Mouse (Mus musculus): ENCODE measurements around the gene Bcl2l10. TPM values are rescaled to one million over a fixed set of nuclear protein-coding genes. Genes with fewer than 3 reads are reported as not detected.

Bcl2l10 gene
- polyA plus RNA-seq (2014; fragmentation: Nextera tagmentation; extraction: Ambion mirVana) = not detected in 2 replicates

DNA sequence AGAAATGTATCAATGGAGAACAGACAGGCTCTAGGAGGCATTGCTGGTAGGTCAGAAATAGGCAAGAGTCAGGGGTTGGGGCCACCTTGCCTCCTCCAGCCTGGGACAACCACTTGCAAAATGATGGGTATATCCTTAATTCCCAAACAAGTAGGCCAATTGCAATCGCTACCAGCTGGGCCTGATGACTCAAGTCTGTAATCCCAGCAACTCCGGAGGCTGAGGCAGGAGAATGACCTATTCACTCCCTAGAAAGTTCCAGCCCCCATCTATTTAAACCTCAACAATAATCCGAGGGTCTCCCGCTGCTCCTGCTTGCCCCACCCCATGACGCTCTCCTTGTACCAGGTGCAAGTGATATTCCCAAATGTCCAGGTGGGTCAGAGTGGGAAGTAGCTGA lies at the start of gene Bcl2l10:
Bcl2l10 (plus strand) TSS at position 301 of the 400 bp plus-strand sequence.
- 89% methylated on average over 5 of the region's 5 CpGs for WGBS
- Histone ChIP-seq H3K4me2 (ENCODE audit: low read length) (no peak within 1 kb of the TSS), H3K27me3 (ENCODE audit: control insufficient read depth, insufficient read depth, low read length) (no peaks in the 10 kb centered on the region), H3K27ac (replicated peaks in 1 of 2; ENCODE audit: control insufficient read depth in 1 of 2, insufficient read depth in 1 of 2, low read depth in 2 of 2, low read length in 2 of 2) (no peak within 1 kb of the TSS), H3K4me1 (ENCODE audit: control insufficient read depth in 2 of 2, insufficient read depth in 2 of 2, low read length in 2 of 2) (peaks cover 3 to 11% of the 10 kb centered on the region in 2 experiments; a peak in 3 of 4 replicates), H3K4me3 (ENCODE audit: control insufficient read depth in 1 of 2, insufficient read depth in 1 of 2, low read depth in 1 of 2, low read length in 2 of 2) (no peak within 1 kb of the TSS), H3K36me3 (ENCODE audit: control insufficient read depth, insufficient read depth, low read length) (peaks cover 50% of the 10 kb centered on the region), H3K9me3 (ENCODE audit: control insufficient read depth, low read length) (no peaks in the 10 kb centered on the region), H3K9ac (ENCODE audit: low read length) (no peak within 1 kb of the TSS)
- no peak for ATAC-seq (ENCODE audit: insufficient number of reproducible peaks, insufficient read depth, low FRiP score, low read depth)

DNA sequence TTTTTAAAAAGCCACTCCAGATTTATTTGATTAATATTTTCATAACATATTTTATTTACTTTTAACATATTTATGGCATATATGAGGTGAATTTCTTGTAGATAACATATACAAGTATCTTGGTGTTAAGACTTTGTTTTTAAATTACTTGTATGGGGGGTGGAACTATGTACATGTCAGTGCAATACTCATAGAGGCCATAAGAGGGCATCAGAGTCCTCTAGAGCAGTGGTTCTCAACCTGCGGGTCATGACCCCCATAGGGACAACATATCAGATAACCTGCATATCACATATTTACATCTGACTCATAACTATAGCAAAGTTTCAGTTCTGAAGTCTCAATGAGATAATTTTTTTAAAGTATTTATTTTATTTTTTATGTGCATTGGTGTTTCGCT lies 48.2 kb upstream of the Bcl2l10 start:
- Histone ChIP-seq H3K27me3 (ENCODE audit: control insufficient read depth, insufficient read depth, low read length) (no peaks in the 10 kb centered on the region), H3K9ac (ENCODE audit: low read length) (no peak overlapping the region), H3K4me3 (ENCODE audit: control insufficient read depth in 1 of 2, insufficient read depth in 1 of 2, low read depth in 1 of 2, low read length in 2 of 2) (no peak overlapping the region), H3K27ac (replicated peaks in 1 of 2; ENCODE audit: control insufficient read depth in 1 of 2, insufficient read depth in 1 of 2, low read depth in 2 of 2, low read length in 2 of 2) (no peak overlapping the region), H3K9me3 (ENCODE audit: control insufficient read depth, low read length) (no peaks in the 10 kb centered on the region), H3K36me3 (ENCODE audit: control insufficient read depth, insufficient read depth, low read length) (no peaks in the 10 kb centered on the region), H3K4me2 (ENCODE audit: low read length) (no peak overlapping the region), H3K4me1 (ENCODE audit: control insufficient read depth in 2 of 2, insufficient read depth in 2 of 2, low read length in 2 of 2) (peaks cover 4 to 5% of the 10 kb centered on the region in 2 experiments; a peak in 2 of 4 replicates)
- 76% methylated on average over 2 of the region's 2 CpGs for WGBS
- no peak for ATAC-seq (ENCODE audit: insufficient number of reproducible peaks, insufficient read depth, low FRiP score, low read depth)

DNA sequence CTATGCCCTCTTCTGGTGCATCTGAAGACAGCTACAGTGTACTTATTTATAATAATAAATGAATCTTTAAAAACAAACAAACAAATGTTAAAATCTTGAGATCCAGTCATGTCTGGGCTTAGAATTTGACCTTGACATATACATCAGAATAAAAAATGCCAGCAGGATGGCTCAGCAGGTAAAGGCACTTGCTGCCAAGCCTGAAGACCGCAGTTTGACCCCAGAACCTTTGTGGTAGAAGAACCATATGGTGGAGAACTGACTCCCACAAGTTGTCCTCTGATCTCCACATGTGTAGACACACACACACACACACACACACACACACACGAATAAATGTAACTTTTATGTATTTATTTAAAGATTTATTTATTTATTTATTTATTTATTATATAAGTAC lies 44.5 kb upstream of the Bcl2l10 start:
- no peaks in the 10 kb centered on the region for H3K9me3 ChIP-seq (ENCODE audit: control insufficient read depth, low read length)
- no peaks in the 10 kb centered on the region for H3K36me3 ChIP-seq (ENCODE audit: control insufficient read depth, insufficient read depth, low read length)
- no peaks in the 10 kb centered on the region for H3K27me3 ChIP-seq (ENCODE audit: control insufficient read depth, insufficient read depth, low read length)
- no peak for ATAC-seq (ENCODE audit: insufficient number of reproducible peaks, insufficient read depth, low FRiP score, low read depth)
- no peak overlapping the region for H3K4me3 ChIP-seq (ENCODE audit: control insufficient read depth in 1 of 2, insufficient read depth in 1 of 2, low read depth in 1 of 2, low read length in 2 of 2)
- H3K4me2 ChIP-seq (ENCODE audit: low read length) = no peak overlapping the region
- 78% methylated on average over 2 of the region's 2 CpGs for WGBS
- H3K4me1 ChIP-seq (ENCODE audit: control insufficient read depth in 2 of 2, insufficient read depth in 2 of 2, low read length in 2 of 2) = peaks cover 4 to 5% of the 10 kb centered on the region in 2 experiments; a peak in 2 of 4 replicates
- H3K9ac ChIP-seq (ENCODE audit: low read length) = no peak overlapping the region
- H3K27ac ChIP-seq (replicated peaks in 1 of 2; ENCODE audit: control insufficient read depth in 1 of 2, insufficient read depth in 1 of 2, low read depth in 2 of 2, low read length in 2 of 2) = no peak overlapping the region

DNA sequence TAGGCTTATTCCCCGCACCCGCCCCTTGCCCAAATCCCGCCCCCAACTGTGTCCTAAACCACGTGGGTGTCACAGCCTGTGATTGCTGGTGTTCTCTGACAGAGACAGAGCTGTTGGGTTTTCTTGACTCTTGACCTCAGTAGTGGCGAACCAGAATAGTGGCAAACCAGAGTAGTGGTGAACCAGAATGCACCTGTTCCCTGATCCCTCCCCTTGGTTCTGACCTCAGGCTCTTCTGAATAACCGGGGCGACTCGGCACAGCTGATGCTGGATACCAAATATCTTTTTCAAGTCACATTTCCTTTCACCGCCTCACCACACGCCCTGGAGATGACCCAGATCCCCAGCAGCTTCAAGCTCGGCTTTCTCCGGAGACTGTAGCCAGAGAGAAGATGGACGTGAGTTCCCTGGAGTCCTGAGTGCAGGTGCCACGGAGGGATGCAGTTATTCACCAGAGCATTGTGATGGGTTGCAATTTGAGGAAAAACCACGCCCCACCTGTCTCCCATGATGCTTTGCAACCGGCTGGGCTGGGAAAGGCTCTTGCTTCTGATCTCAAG lies 43.8 kb upstream of the Bcl2l10 start:
- Histone ChIP-seq H3K9me3 (ENCODE audit: control insufficient read depth, low read length) (no peaks in the 10 kb centered on the region), H3K36me3 (ENCODE audit: control insufficient read depth, insufficient read depth, low read length) (no peaks in the 10 kb centered on the region), H3K4me2 (ENCODE audit: low read length) (peak overlapping the region; percentile 44), H3K4me1 (ENCODE audit: control insufficient read depth in 2 of 2, insufficient read depth in 2 of 2, low read length in 2 of 2) (peaks cover 4 to 5% of the 10 kb centered on the region in 2 experiments; a peak in 2 of 4 replicates), H3K27me3 (ENCODE audit: control insufficient read depth, insufficient read depth, low read length) (no peaks in the 10 kb centered on the region), H3K27ac (replicated peaks in 1 of 2; ENCODE audit: control insufficient read depth in 1 of 2, insufficient read depth in 1 of 2, low read depth in 2 of 2, low read length in 2 of 2) (no peak overlapping the region), H3K9ac (ENCODE audit: low read length) (no peak overlapping the region), H3K4me3 (ENCODE audit: control insufficient read depth in 1 of 2, insufficient read depth in 1 of 2, low read depth in 1 of 2, low read length in 2 of 2) (no peak overlapping the region)
- no peak for ATAC-seq (ENCODE audit: insufficient number of reproducible peaks, insufficient read depth, low FRiP score, low read depth)
- 23% methylated on average over 16 of the region's 16 CpGs for WGBS

DNA sequence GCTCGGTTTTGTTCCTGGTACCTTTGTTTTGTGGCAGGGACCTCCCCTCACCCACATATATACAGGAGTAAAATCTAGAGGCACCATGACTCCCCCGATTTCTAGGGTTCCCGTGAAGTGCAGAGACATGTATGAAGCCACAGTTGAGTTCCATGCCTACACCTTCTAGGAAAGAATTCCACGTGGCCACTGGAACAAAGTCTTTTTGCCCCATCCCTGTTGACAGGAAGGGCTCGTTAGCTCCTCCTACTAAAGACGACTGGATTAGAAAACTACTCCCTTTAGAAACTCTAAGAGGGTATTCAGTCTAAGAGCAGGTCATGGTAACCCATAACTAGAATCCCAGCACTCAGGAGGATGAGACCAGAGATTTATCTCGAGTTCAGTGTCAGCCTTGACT lies 43.3 kb upstream of the Bcl2l10 start:
- Histone ChIP-seq H3K4me2 (ENCODE audit: low read length) (peak overlapping the region; percentile 44), H3K27me3 (ENCODE audit: control insufficient read depth, insufficient read depth, low read length) (no peaks in the 10 kb centered on the region), H3K4me3 (ENCODE audit: control insufficient read depth in 1 of 2, insufficient read depth in 1 of 2, low read depth in 1 of 2, low read length in 2 of 2) (no peak overlapping the region), H3K9me3 (ENCODE audit: control insufficient read depth, low read length) (no peaks in the 10 kb centered on the region), H3K36me3 (ENCODE audit: control insufficient read depth, insufficient read depth, low read length) (no peaks in the 10 kb centered on the region), H3K4me1 (ENCODE audit: control insufficient read depth in 2 of 2, insufficient read depth in 2 of 2, low read length in 2 of 2) (peaks cover 4 to 5% of the 10 kb centered on the region in 2 experiments; a peak in 2 of 4 replicates), H3K27ac (replicated peaks in 1 of 2; ENCODE audit: control insufficient read depth in 1 of 2, insufficient read depth in 1 of 2, low read depth in 2 of 2, low read length in 2 of 2) (no peak overlapping the region), H3K9ac (ENCODE audit: low read length) (no peak overlapping the region)
- ATAC-seq (ENCODE audit: insufficient number of reproducible peaks, insufficient read depth, low FRiP score, low read depth) = no peak
- WGBS = 27% methylated on average over 7 of the region's 7 CpGs

DNA sequence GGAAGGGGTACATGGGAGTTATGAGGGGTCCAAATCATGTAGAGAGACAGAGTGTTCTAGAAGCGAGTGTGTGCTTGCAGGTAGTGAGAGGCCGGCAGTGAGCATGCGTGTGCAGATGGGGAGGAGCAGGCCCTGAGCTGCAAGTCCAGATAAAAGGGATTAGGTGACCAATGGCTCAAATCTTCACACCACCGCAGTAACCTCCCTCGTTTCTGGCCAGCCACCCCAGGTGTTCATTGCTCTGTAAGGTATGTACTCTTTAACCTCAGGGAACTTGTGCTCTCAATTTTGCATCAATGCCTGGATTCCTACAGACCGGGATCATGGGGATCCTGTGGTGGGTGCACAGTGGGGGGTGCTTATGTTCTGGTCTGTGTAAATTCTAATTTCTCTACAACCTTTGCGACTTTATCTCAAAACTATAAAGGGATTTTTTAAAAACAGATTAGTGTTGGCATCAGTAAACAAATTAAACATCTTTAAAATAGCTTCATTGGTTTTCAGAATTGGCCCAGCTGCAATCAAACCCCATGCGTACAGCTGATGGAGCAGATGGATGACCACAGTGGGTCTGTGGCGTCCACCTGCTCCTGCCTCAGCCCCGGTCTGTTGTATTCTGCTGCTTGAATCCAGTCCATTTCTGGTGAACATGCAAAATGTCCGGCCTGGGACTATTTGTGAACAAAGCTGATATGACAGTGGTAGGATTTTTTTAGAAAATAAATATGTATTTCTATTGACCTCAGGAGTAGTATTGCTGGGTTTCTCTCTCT lies 41.2 kb upstream of the Bcl2l10 start, which contains the start of gene Gnb5:
Gnb5 (plus strand) TSS at position 163 of the 773 bp plus-strand sequence.
- Histone ChIP-seq H3K4me2 (ENCODE audit: low read length) (no peak within 1 kb of the TSS), H3K4me1 (ENCODE audit: control insufficient read depth in 2 of 2, insufficient read depth in 2 of 2, low read length in 2 of 2) (peaks cover 0 to 4% of the 10 kb centered on the region in 2 experiments; a peak in 2 of 4 replicates), H3K9ac (ENCODE audit: low read length) (no peak within 1 kb of the TSS), H3K4me3 (ENCODE audit: control insufficient read depth in 1 of 2, insufficient read depth in 1 of 2, low read depth in 1 of 2, low read length in 2 of 2) (no peak within 1 kb of the TSS), H3K36me3 (ENCODE audit: control insufficient read depth, insufficient read depth, low read length) (no peaks in the 10 kb centered on the region), H3K27ac (replicated peaks in 1 of 2; ENCODE audit: control insufficient read depth in 1 of 2, insufficient read depth in 1 of 2, low read depth in 2 of 2, low read length in 2 of 2) (no peak within 1 kb of the TSS), H3K27me3 (ENCODE audit: control insufficient read depth, insufficient read depth, low read length) (no peaks in the 10 kb centered on the region), H3K9me3 (ENCODE audit: control insufficient read depth, low read length) (no peaks in the 10 kb centered on the region)
- WGBS = 72% methylated on average over 11 of the region's 11 CpGs
- ATAC-seq (ENCODE audit: insufficient number of reproducible peaks, insufficient read depth, low FRiP score, low read depth) = no peak

DNA sequence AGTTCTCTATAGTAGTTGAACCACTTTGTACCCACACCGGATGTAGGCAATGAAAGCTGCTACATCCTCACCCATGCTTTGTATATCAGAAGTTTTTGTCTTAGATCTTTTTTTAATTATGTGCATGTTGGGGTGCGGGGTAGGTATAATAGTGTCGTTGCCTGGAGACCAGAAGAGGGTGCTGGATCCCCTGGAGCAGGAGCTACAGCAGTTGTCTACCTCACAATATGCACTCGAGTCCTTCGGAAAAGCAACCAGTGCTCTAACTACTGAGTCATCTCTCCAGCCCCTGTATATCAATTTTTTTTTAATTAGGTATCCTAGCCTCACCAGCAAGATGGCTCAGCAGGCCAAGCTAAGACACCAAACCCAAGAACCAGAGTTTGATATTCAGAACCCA lies 40.5 kb upstream of the Bcl2l10 start:
- 83% methylated on average over 5 of the region's 5 CpGs for WGBS

More for the DNA sequence above, 40.5 kb upstream of the Bcl2l10 start:
- no peak overlapping the region for H3K4me2 ChIP-seq (ENCODE audit: low read length)
- H3K9ac ChIP-seq (ENCODE audit: low read length) = no peak overlapping the region
- ATAC-seq (ENCODE audit: insufficient number of reproducible peaks, insufficient read depth, low FRiP score, low read depth) = no peak
- no peak overlapping the region for H3K27ac ChIP-seq (replicated peaks in 1 of 2; ENCODE audit: control insufficient read depth in 1 of 2, insufficient read depth in 1 of 2, low read depth in 2 of 2, low read length in 2 of 2)
- H3K4me3 ChIP-seq (ENCODE audit: control insufficient read depth in 1 of 2, insufficient read depth in 1 of 2, low read depth in 1 of 2, low read length in 2 of 2) = no peak overlapping the region
- no peaks in the 10 kb centered on the region for H3K27me3 ChIP-seq (ENCODE audit: control insufficient read depth, insufficient read depth, low read length)
- H3K36me3 ChIP-seq (ENCODE audit: control insufficient read depth, insufficient read depth, low read length) = no peaks in the 10 kb centered on the region
- H3K9me3 ChIP-seq (ENCODE audit: control insufficient read depth, low read length) = no peaks in the 10 kb centered on the region
- peaks cover 0 to 4% of the 10 kb centered on the region in 2 experiments; a peak in 2 of 4 replicates for H3K4me1 ChIP-seq (ENCODE audit: control insufficient read depth in 2 of 2, insufficient read depth in 2 of 2, low read length in 2 of 2)
